Mouse (Mus musculus) cerebellum, adult (tissue): Measurements from ENCODE around the gene Adgrl1.

Source experiments
- ATAC-seq: cut with Nextera tagmentation; 2 replicates; pipeline ENCODE4 v1.9.2; 2017; ENCODE audit warnings: mild to moderate bottlenecking, moderate library complexity, mixed read lengths; ENCODE audit not compliant: insufficient number of reproducible peaks, low FRiP score, low TSS enrichment

Adgrl1 gene

DNA sequence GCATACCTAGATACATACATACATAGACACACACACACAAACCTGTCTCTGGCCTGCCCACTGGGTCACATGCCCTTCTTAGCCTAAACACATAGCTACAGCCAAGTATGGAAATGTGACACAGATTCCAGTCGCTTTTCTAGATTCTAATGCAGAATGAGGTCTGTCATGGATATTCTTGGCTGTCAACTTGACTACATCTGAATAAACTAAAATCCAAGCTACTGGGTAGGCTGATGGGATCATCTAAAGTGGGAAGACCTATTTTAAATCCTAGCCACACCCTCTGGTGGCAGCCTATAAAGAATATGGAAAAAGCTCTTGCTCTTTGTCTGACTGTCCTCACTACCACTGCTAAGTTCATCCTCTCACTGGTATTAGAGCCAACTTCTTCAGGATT, 42.5 kb downstream of the Adgrl1 start:
- no peak for ATAC-seq

DNA sequence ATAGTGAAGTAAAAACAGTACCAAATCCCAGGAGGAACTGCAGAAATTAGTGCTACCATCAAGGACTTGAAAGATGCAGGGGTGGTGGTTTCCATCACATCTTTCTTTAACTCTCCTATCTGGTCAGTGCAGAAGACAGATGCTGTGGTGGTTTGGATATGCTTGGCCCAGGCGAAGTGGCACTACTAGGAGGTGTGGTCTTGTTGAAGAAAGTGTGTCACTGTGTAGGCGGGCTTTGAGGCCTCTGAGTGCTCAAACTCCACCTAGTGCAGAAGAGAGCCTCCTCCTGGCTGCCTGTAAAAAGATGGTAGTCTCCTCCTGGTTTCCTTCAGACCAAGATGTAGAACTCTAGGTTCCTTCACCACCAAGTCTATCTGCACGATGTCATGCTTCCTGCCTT, 45.6 kb downstream of the Adgrl1 start:
- ATAC-seq = no peak

DNA sequence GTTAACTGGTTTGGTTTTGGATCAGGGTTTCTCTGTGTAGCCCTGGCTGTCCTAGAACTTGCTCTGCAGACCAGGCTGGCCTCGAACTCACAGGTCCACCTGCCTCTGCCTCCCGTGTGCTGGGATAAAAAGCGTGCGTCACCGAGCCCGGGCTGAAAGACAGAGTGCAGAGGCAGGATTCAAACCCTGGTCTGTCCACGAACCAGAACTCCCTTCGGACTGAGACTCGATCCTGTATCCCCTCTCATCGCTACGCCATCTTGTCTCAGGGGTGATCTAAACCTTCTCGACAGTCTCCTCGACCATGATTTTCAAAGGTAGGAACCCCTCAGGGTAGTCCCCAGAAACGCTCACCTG, 54.8 kb downstream of the Adgrl1 start:
- ATAC-seq = no peak

DNA sequence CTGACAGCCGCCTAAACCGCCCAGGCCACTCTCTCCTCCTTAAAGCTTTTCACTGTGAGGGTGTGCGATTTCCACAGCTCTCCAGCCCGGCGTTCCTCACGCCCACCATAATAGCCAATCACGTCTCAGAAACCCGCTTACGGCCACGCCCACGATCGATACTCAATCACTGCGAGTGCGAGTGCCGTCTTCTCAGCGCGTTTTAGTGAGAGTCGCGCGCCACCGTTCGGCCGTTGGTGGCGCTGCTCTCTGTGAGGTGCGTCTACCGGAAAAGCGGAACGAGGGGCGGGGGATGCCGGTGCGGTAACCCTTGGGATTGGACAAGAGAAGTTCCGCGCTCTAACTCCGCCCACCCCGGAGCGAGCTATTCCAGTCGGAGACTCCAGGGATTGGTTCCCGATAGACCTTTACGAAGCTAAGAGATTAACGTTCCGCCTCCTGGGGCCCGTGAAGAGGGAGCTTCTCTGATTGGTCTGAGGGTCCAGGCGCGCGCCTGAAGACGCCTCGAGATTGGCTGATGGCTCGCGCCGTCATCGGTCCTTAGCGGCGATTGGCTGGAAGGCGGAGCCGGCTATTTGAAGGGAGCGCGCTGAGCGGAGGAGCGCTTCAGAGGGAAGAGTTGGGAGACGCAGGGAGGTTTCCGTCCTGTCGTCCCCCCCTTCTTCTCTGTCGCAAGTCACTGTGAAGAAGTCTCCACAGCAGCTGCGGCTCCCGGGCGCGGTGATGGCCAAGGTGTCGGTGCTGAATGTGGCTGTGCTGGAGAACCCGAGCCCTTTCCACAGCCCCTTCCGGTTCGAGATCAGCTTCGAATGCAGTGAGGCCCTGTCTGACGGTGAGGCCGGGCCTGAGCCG, 55.4 kb downstream of the Adgrl1 start, which contains the start of the genes Gm10644 and Asf1b:
Gene Gm10644 (minus strand): TSS at position 100 of the 852 bp plus-strand sequence.
Gene Asf1b (plus strand): TSS at position 402 of the 852 bp plus-strand sequence.
- peak; percentile 99 for ATAC-seq

DNA sequence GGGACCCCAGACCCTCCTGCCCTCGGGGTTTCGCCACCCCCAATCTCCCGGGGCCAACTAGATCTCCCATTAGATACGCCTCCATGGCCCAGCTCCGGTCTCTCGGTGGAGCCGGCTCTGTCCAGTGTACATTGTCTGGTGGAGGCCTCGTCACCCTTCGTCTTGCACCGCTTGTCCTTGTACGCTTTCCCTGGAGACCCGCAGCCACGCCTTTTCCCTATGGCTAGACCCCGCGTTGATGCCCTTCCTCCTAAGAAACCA, 56.0 kb downstream of the Adgrl1 start:
- ATAC-seq = 0 out of 2 replicates have a peak, but pooled peaks have one; percentile 2

DNA sequence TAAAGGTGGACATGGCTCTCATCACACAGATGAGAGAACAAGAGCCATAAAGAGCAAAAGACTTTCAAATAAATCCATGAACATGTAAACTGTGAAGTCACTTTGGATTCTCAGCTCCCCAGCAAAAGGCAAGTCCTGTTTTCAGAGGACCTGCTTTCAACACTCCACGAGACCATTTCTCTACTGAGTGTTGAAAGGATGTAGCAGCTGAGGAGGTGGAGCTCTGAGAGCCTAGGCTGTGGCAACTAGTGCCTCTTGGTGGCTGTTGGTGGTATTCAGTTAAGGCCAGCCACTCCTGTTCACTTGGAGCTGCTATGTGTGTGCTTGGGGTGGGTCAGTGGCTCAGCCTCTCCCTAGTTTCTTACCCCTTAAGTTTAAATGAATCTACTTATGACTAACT, 56.9 kb downstream of the Adgrl1 start:
- no peak for ATAC-seq

DNA sequence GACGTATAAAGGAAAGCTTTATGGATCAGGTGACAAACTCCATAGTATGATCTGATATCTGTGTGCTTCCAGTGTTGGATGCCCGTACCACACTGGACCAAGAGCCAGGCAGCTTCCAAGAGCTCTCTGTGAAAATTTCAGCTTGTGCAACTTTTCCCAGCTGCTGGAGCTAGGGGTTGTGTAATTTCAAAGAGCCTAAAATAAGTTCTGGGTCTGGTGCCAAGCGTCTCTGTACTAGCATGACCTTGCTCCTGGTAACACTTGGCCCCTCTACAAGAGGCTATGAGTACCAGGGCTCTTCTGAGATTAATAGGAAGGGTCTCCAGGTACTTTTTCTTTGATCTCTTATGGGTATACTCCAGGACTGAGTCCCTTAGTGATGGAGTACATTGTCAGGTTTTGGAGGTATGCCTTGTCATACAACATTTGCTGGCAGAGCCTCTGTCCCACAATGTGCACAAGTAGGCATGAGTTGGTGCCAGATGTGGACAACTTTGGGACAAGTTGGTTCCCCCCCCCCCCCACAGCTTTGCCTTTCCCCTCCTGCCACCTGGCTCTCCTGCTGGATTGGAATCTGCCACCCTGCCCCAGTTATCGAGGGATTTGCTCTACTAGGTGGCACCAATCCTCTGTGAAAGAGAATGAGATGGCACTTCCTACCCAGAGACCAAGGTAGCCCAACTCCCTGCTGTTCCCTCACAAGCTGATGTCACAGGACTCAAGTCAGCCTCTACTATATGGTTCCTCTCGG, 64.3 kb downstream of the Adgrl1 start:
- no peak for ATAC-seq

DNA sequence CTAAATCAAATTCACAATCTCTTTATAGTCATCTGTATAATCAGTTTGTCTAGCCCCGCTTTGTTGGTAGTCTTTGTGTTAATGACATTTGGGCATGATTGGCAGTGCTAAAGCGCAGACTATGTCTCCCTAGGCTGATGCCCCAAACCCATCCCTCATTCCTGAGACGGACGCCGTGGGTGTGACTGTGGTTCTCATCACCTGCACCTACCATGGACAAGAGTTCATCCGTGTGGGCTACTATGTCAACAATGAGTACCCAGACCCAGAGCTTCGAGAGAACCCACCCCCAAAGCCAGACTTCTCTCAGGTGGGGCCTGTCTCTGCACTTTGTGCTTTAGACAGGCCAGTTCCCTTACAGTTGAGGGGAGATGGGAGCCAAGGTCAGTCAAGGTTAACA, 67.8 kb downstream of the Adgrl1 start:
- no peak for ATAC-seq

DNA sequence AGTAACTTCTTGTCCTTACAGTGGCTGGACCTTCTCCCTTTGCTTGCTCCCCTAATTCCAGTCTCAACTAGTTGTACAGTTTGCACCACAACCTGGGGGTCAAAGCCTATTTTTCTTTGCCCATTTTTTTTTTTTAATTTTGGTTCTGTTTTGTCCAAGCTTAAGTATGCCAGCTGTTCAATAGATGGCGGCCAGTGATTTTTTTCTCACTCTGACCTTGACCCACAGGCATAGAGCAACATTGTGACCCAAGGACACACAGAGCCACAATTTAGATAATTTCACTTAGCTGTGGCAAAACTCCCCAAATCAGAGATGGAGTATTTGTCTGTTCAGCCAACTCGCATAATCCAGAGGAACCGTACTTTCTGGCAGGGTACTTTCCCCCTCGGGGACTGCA, 71.2 kb downstream of the Adgrl1 start:
- ATAC-seq = no peak

DNA sequence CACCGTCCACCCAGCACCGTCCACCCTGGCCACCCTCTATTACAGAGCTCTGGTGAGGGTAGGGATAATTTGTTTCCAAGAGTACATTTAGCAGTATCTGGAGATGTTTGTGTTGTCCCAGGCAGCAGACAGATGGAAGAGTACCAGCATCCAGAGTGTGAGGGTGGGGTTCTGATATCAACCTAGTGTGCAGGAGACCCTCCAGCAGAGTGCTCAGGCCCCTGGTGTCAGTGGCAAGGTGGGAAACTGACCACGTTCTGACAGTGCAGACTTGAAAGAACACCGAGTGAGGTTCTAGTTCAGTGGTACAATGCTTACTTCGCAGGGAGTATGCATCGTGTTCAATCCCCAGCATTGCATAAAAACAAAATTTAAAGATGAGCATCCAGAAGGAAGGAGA, 71.8 kb downstream of the Adgrl1 start:
- no peak for ATAC-seq

DNA sequence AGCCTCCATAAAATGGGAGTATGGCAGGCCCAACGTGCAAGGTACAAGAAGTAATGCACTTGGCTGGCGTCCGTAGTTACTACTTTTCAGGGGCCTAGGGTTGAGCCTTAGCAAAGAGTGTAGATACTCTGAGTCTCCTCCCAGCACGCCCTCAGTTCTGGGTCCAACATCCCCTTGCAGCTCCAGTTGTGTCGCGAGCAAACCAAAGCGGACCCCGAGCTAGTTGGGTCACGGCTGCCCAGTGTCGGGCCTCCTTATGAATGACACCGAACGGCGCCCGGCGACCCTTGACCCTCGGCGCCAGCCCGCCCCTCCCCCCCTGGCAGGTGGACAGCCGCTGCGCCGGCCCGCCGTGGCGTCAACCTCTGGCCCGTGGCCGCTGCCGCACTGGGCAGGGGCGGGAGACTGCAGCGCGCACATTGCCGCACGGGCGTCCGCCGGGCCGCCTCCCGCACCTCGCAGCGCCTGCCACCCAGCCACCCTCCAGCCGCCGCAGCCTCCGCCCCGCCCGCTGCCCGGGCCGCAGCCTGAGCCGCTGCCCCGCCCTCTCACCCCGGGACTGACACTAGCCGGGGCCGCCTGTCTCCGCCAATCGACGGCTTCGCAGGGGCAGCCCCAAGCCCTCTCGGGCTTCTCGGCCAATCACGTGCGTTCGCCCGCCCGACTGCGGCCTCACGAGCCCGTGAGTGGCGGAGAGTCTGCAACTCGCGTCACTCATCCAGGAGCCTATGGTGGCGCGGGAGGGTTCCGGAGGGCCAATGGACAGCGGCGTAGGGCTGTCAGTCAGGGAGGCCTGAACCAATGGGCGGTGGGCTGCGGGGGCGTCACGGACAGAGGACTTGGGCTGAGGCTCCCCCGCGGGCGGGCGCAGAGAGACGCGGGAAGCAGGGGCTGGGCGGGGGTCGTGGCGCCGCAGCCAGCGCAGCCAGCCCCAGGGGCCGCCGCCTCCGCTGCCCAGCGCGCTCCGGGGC, 72.5 kb downstream of the Adgrl1 start, which contains the start of gene Prkaca:
Gene Prkaca (plus strand): TSS at position 844 of the 971 bp plus-strand sequence.
- ATAC-seq = peak; percentile 99

DNA sequence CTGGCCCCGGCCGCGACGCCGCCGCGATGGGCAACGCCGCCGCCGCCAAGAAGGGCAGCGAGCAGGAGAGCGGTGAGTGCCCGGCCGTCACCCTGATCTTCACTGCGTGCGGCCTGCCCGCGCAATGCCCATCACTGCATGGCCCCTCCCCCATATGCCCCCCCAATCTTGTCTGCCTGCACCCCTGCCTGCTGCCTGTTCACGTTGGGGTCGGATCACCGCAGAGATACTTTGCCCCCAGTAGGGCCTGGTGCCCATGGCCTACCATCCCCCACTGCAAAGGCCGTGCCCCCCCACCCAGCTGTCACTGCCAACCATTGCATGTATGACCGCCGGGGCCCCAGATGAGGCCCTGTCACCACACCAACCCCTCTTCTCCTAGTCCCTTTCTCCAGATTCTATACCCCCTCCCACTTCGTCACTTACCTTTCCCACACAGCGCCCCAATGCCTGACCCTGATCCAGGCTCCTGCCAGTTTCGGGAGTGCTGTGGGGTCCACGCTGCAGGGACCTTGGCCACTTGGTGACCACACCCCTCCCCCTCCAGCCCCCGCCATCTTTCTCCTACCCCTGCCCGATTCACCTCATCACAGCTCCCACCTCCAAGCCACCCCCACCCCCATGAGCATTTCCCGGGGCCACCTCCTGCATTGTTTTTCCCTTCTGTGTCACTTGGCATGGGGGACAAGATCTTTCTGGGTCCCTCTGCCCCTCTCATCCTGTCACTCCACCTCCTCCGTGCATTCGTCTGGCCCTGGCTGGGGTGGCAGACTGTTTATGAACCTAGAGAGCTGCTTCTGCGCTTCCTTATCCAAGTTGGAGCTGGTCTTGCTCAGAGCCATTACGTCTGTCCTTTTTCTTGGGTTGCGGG, 73.5 kb downstream of the Adgrl1 start:
- peak; percentile 9; the same call in 1 of the 2 replicates for ATAC-seq

DNA sequence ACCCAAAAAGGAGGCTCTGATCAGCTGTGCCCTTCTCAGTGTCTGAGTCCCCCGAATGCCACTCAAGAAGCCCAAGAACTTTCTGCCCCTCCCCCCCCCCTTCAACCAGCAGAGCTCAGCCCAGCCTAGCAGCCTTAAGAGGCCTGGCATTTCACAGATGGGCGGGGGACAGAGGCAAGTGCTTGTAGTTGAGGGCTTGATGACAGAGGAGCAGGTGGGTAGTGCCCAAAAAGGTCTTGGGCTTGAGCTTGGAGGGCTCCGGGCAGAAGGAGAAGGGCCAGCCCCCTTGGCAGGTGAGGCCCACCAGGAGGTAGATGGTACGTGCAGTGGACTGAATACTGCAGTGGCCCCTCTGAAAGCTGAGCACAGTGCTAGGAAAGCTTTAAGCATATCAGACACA, 74.6 kb downstream of the Adgrl1 start:
- no peak for ATAC-seq

DNA sequence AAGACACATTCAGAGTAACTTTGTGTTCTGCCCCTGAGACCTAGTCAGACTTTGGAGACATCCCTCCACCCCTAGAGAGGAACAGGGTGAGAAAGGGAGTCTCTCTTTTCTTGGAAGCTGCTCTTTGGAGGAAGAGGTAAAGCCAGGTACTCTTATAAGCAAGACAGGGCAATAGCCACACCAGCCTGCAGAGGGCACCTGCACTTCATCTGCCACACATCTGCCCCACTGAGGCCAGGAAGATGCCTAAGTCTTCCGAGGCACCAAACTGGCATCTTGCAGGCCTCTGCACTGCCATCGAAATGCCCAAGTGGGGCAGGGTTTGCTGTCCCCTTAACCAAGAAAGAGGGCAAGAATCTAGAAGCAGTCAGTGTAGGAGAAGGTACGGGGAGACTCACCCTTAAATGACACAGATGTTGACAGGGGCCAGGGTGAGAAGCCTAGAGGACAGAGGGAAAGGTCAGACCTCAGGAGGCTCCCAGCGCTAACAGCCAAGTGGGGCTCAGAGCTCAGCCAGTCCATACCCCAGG, 76.3 kb downstream of the Adgrl1 start:
- ATAC-seq = no peak

DNA sequence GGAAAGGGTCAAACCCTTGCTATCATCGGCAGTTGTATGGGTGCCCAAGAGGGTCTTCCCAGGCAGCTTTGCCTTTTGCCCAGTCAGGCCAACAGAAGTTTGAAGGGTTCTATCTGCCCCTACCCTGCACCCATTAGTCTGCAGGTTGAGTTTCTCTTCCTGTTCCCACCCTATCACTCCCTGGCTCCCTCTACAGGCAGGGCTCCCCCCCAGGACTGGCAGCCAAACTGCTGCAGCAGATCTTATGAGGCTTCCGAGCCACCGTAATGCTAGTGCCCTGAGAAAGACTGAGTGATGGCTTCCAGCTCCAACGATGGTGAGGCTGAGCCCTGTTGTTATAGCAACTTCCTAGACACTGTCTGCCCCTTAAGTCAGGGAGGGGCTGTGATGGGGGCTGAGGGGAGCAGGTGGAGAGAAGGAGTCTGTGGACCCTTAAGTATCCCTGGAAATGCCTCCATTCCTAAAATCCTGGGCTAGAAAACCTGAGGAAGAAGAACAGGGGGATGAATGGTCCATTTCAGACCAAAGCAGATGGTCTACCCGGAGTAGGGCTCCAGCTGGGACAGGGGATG, 77.0 kb downstream of the Adgrl1 start:
- ATAC-seq = no peak

DNA sequence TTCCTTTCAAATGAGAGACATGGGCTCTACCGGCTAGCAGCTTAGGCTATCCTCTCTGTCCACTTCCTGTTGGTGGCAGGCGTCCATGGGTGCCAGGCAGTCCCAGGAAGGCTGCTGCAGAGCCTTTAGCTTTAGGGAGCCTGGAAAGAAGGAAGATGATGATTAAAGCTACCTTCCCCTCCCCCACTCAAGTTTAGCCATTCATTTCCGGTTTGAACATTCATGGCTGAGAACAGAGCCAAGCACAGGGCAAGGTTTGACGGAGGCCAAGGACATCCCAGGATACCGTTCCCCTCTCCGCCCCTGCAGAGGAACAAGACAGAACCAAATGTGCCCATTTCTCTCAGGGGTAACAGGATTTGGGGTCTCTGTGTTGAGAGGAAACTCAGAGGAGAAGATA, 77.7 kb downstream of the Adgrl1 start:
- ATAC-seq = no peak

DNA sequence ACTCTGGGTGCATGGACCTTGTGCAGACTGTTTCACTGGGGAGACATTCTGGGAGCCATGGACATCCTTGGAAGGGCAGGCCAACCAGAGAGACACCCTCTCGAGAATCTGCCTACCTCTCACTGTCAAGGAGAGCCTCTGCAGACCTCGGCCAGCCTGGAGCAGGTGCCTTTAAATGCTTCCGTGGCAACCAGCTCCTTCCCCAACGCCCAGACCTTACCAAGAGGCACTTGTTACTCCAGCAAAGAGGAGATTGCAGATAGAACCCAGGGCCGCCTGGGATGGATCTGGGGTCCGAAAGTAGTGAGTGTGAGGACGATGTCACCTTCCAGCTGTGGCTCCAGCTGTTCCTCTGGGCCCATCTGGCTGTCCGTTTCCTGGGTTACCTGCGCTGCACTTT, 78.3 kb downstream of the Adgrl1 start:
- ATAC-seq = no peak

DNA sequence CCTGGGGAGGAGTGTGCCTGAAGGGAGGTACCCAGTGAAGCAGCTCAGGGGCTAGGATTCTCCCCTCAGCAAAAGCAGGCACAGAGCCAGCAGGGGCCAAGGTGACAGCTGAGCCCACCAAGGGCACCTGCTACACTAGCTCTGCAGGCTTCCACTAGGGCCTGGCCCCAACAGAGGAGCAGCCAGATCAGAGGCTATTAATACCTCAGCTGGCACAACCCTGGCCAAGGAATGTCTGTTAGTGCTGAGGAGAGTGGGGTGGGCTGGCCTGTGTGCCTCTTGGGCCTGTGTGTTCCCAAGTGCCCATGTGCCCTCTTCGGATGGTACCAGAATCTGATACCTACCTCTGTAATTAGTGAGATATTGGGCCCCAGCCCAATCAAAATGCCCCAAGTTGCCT, 80.3 kb downstream of the Adgrl1 start:
- 0 out of 2 replicates have a peak, but pooled peaks have one; percentile 12 for ATAC-seq

DNA sequence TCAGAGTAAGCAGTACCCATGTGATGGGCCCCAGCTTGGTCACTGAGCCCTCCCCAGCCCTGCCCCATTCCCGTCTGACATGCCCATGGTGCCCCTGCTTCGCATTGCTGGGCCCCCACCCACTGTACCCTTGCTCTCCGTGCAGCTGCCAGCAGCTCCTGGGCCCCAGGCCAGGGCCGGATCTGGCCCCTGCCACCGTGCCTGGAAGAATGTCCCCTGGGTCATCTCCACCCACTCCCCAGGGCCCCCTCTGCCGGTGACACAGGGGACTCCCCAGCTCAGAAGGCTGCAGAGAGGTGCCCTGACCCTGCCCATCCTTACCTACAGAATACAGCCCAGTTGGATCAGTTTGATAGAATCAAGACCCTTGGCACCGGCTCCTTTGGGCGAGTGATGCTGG, 80.9 kb downstream of the Adgrl1 start:
- ATAC-seq = no peak
